Mouse (Mus musculus): ENCODE data around the gene Lpgat1. TPM values are rescaled to one million over a fixed set of nuclear protein-coding genes. Genes with fewer than 3 reads are reported as not detected.

Gene Lpgat1
- total RNA-seq, 2 experiments from 2014 or later, result 185 to 194 TPM

Other genes with a start within 250 kb of the Lpgat1 start
- 1 to 10 TPM; 8.3 to 8.8 TPM for gene Dtl, start 142.3 kb upstream of the Lpgat1 start, total RNA-seq (2021)
- gene Ints7, start 142.2 kb upstream of the Lpgat1 start, total RNA-seq (2021), result 10 to 100 TPM; 28.0 to 33.2 TPM
- gene Nek2, start 103.6 kb downstream of the Lpgat1 start, total RNA-seq (2021), result 1 to 10 TPM; 1.4 to 1.6 TPM
- 10 to 100 TPM; 28.7 to 35.9 TPM for gene Slc30a1, start 188.9 kb downstream of the Lpgat1 start, total RNA-seq (2021)

All from left cerebral cortex, adult 18-20 months (tissue).